Mouse (Mus musculus): ENCODE measurements around the gene Gli1.
A peak's percentile ranks its signal among the peaks of the same experiment; 100 is the strongest.

The Gli1 gene

DNA sequence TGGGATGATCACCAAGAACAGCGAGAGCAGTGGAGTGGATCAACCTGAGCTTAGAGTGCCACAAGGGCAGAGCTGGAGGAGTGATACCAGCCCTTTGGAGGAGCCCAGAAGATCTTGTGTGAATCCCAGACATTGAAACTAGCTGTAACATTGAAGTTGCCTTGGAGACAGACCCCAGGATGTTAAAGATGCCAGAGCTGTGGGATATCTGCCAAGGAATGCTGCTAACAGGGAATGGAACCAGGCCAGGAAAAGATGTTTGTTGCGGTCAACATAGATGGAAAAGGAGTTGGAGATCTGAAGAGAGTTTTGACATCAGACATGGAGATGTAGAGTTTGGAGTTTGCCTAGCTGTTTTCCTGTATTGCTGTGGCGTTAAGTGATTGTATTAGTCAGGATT, 4.4 kb upstream of the Gli1 start:
- no peak for DNase-seq (ENCODE audit: low spot score in 2 of 2)

DNA sequence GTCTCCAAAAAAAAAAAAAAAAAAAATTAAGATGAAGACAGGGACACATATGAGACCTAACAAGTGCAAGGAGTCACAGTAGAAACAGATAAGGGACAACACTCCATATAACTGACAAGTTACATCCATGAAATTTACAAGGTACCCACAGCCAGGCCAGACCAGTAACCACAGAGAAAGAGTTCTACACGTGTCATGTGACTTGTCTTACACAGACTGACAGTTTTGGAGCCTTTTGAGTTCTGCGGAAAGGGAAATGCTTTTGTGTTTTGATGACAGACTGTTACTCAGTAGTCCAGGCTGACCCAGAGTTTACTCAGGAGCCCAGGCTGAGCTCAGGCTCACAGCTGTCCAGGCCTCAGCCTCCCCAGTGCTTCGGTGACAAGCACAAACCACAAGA, 1.3 kb upstream of the Gli1 start:
- DNase-seq (ENCODE audit: low spot score in 2 of 2), result no peak

DNA sequence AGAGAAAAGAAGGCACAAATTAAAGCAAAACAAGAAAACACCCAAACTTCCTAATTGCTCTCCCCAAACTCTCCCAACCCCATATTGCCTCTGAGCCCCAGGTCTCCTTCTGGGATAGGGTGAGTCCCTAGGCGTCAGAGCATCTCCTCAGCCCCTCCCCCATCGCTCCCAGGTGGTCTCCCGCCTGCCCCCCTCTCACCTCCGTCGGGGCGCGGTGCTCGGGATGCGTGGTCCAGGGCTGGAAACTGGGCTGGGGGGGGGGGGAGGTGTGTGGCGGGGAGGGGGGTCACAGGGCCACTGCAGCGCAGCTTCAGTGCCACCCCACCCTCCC, 449 bp downstream of the Gli1 start:
- DNase-seq (ENCODE audit: low spot score in 2 of 2), result no peak

DNA sequence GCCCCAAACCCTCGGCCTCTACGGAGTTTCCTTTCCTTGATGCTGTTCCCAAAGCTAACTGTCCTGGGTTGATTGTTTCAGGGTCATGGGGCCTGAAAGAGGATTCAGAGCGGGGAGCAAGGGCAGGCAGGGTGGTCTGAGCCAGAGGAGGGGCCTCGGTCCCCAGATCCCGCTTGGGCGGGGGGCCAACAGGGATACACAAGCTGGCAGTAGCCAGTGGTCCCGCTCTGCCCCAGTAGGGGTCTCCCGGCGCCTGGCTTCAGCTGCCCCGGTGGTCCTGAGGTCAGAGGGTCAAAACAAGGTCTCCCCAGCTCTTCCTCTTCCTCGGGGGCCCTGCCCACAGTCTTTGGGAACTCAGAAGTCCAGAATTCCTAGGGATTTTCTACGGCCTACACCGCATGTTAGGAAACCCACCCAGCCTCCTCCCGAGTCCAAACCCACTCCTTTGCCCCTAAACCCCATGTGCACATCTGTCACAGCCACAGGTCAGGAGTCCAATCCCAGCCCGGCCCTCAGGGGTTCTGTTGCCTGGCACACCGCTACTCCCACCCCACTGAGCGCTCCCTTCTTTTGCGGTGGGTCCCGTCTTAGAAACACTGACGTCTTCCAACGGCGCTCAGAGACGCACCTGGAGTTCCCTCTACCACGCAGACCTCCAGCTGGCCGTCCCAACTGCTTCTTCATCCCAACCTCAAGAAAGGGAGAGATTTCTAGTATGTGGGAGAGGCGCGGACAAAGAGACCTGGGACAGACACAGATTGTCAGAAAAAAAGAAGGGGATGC, 1.0 kb downstream of the Gli1 start:
- no peak for DNase-seq (ENCODE audit: low spot score in 2 of 2)

DNA sequence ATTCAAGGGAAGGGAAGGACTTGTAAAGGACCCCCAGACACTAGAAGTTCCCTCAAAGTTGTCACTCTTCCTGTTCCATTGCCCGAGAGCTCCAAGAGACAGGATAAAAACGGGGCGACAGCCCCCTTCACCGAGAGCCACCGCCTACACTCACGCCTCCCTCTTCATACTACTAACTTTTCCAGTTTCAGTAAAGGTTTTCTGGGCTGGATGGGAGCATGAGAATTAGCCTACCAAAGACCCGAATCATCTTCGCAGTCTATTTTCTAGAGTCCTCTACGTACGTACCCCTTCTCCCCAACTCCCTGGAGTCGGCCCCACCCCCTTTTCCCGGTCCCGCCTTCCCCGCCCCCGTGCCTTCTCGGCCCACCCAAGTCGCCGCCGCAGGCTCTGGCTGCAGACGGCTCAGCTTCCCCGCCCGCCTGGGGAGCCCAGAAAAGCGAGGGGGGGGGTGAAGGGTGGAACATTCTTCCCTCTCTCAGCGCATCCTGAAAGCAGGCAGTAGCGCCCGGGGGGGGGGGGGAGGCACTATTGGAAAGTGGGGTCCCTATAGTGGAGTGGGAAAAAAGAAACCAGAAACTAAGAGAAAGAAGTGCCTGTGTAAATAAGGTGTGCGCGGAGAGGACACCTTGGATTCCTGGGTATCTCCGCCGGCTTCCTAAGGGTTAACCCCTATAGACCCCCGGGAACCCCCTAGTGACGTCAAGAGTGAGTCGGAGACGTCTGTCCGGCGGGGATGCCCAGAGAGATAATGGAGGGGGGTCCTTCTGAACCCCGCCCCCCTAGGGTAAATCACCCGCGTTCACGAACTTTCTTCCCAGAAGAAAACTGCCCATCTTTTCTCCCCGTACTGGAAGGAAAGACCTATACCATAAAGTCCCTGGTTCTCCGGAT, 1.8 kb downstream of the Gli1 start:
- peak; percentile 38 to 43 for DNase-seq (ENCODE audit: low spot score in 2 of 2)

DNA sequence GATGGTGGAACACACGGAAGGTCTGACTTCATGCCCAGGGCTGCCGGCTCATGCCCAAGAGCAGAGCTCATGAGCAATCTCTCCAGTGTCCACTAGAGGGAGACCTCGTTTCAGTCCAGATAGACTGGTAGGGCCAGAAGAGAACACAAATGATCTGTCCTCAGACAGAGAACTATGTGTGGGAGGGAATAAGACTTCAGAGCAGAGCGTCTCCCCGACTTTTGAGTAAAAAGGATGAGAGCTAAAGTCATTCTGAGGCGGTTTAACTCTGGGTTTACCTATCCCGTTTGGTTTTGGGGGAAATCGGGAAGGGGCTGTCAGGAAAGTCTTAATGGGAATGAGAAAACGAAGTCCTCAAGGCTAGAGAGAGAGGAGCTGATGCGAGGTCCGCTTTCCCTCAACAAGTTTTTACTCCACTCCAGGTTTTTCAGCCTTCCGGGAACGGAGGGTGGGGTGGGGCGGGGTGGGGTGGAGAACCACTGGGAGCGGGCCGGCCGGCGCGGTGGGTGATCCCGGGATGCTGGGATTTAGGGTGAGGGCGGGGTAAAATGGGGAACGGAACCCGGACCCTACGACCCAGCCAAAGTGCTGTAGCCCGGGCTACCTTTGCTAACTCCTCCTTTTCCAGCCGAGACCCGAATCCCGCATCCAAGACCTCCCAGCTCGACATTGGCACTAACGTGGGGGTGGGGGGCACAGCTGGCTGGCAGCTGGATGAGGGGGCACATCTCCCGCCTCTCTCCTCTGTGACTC, 2.7 kb downstream of the Gli1 start:
- peak; percentile 86 to 91 for DNase-seq (ENCODE audit: low spot score in 2 of 2)

DNA sequence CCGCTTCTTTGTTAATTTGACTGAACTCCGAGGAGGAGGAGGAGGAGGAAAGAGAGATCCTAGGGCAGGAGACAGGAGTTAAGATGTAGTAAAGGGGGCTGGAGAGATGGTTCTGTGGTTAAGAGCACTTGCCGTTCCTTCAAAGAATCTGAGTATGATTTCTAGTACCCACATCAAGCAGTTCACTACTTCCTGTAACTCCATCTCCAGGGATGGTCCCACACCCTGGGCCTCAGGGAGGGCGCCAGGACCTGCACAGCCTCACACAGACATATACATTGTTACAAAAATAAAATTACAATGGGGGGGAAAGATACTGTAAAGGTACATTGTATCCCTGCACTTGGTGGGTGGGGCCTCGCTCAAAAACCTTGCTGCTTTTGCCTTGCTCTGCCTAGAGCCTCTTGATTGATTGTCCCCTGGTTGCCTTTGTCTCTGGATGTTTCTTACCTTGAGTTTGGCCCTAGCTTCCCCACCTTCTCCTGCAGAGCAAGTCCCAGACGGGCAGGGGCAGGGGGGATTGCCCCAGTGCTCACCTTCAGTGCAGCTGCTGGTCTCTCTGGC, 4.2 kb downstream of the Gli1 start:
- DNase-seq (ENCODE audit: low spot score in 2 of 2), result no peak

DNA sequence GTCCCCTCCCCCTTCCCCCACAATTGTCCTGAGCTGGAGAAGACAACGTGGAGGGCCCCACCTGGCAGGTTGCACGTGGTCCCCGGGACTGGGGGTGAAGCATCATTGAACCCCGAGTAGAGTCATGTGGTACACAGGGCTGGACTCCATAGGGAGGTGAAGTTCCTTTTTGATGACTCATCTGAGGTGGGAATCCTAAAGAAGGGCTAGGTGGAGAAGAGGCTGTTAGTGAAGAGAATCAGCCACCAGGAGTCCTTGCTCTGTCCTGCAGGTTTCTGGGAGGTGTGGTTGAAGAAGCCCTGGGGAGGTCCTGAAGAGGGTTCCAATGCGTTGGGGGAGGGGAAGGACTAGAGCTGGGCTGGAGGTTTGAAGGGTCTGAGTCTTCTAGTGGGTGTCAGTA, 4.8 kb downstream of the Gli1 start:
- no peak for DNase-seq (ENCODE audit: low spot score in 2 of 2)

DNA sequence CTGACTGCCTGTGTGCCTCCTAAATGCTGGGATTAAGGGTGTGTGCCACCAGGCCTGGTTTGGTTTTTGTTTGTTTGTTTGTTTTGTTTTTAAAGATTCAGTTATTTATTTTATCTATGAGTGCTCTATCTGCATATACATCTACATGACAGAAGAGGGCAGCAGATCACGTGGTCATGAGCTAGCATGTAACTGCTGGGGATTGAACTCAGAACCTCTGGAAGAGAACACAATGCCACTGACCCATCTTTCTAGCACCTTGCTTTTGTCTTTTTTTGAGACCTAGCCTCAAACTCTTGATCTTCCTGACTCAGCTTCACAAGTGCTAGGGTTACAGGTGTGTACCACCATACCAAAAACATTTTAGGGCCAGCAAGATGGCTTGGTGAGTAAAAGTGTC, 6.5 kb downstream of the Gli1 start:
- DNase-seq (ENCODE audit: low spot score in 2 of 2), result no peak

DNA sequence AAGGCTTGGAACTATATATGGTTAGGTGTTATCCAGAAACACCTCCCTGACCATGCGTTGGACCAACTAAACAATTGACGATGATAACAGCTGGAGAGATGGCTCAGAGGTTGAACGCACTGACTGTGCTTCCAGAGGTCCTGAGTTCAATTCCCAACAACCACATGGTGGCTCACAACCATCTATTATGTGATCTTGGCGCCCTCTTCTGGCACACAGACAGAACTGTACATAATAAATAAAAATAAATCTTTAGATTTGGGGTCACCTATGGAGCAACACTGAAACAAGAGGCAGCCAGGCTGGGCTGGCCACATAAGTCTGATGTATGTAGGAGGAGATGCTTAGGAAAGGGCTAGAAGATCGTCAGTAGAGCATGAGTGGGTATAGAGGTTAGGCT, 8.6 kb downstream of the Gli1 start:
- no peak for DNase-seq (ENCODE audit: low spot score in 2 of 2)

DNA sequence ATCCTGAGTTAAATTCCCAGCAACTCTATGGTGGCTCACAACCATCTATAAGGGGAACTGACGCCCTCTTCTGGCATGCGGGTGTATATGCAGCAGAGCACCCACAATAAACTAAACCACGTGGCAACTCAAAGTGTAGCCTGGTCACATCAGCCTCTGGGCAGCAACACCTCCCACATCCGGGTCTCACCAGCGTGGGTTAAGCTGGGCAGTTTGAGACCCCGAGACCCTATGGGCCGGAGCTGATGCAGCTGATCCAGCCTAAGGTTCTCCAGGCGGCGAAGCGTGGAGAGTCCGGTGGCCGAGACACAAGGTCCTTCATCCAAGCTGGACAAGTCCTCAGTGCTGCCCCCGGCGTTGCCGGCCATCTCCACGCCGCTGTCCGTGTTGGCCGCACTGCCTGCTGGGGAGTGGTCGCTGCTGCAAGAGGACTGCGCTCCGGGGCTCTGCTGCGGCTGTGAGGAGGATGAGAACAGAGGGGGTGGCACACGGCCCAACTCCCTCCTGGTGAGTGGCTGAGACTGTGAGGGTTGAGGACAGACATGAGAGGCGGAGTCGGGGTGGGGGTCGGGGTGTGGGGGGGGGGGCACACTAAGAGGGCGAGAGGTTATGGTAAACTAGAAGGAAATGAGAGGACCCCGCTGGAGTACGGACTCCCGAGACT, 9.4 kb downstream of the Gli1 start:
- no peak for DNase-seq (ENCODE audit: low spot score in 2 of 2)

DNA sequence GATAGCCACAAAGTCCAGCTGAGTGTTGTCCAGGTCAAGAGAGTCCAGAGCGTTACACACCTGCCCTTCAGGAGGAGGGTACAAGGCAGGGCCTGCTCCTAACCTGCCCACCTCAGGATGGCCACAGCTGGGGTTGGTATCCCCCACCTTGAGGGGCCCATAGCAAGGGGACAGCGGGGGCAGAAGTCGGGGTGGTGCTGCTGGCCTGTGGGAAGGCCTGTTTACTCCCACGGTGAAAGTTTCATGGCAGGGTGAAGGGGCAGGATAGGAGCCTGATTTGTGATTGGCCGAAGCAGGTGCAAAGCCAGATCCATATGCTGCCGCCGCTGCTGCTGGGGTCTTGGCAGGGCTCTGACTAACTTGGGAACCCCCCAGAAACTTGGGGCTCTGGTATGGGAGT, 11.6 kb downstream of the Gli1 start:
- no peak for DNase-seq (ENCODE audit: low spot score in 2 of 2)

DNA sequence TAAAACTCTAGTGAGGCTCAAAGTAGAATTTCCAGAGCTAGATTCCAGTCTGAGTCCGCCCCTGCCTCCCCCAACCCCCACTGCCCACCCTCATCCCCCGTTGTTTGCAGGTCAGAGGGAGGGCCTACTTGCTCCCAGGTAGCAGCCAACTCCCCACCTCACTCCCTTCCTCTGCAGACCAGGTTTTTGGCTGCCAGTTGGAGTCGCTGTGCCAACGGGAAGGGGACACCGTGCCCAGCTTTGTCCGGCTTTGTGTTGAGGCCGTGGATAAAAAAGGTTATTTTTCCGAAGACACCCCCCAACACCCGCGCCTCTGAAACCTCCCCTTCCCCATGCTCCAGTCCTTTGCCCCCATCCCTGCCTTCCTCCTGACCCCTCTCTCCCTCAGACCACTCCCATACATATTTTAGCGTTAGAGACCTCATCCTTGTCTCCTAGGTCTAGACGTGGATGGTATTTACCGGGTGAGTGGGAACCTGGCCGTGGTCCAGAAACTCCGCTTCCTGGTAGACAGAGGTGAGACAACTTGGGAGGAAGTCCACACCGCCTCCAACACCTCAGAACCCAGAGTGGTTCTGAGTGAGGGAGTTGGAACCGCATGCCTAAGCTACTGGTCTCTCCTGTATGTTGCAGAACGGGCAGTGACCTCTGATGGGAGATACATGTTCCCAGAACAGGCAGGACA, 14.2 kb downstream of the Gli1 start:
- no peak for DNase-seq (ENCODE audit: low spot score in 2 of 2)

DNA sequence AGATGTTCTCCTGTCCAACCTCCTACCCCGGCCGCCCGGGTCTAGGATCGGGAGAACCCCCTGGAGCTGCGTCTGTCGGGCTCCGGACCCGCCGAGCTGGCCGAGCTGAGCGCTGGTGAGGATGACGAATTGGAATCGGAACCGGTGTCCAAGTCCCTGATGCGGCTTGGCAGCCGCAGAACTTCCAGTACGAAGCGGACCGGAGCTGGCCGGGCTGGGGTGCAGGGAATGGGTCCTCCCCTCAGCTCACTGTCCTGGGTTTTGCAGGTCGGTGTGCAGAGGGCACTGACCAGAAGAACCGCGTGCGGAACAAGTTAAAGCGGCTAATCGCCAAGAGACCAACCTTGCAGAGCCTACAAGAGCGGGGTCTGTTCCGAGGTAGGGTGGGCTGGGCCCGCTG, 14.9 kb downstream of the Gli1 start:
- peak in 1 of 2 experiments; percentile 28 for DNase-seq (ENCODE audit: low spot score in 2 of 2)

DNA sequence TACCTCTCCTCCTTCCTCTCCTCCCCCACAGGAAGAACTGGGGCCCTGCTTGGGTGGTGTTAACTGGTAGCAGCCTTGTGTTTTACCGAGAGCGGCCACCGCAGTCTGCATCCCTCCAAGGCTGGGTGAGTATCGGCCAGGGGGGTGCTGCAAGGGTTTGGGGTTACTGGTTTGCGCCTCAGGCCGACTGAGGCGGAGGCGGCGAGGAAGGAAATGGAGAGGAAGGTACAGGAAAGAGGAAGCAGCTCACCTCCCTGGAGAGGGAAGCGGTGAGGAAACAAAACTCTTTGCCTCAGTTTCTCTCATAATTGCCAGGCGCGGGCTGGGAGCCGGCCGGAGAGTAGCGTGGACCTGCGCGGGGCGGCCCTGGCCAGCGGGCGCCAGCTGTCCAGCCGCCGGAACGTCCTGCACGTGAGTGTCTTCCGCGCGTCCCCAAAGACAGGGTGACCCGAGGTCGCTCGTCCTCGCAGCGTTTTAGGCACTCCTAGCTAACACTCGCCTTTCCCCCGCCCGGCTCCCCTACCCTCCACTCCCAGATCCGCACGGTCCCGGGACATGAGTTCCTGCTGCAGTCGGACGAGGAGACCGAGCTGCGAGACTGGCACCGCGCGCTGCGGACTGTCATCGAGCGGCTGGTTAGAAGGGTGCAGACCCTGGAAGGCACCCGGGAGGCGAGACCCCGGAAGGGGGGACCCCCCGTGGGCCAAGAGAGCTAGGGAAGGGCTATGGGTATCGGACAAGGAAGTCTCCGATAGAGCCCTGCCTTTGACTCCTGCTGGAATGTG, 15.6 kb downstream of the Gli1 start:
- peak in 1 of 2 experiments; percentile 18 for DNase-seq (ENCODE audit: low spot score in 2 of 2)

DNA sequence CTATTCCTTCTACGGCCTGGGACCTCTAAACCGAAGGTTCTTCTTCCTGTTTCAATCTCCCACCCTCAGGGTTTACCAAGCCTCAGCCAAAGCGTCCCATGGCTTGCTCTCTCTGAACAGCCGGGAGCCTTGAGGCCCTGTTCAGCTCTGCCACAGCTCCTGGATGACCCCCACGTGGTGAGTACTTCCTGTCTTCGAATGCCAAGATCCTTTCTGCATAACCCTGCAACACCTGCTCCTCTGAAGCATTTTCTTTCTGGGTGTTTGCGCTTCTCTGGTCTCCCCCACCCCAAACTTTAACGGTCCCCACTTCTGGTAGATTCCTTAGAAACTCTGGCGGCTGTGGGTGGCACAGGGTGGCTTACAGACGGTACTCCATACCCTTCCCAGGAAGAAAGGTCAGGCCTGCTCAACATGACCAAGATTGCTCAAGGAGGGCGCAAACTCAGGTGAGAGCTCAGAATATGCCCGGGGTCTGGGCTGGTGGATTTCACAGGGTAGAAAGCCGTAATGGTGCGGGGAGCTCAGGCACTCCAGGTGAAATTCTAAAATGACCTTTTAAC, 16.2 kb downstream of the Gli1 start:
- DNase-seq (ENCODE audit: low spot score in 2 of 2), result no peak

DNA sequence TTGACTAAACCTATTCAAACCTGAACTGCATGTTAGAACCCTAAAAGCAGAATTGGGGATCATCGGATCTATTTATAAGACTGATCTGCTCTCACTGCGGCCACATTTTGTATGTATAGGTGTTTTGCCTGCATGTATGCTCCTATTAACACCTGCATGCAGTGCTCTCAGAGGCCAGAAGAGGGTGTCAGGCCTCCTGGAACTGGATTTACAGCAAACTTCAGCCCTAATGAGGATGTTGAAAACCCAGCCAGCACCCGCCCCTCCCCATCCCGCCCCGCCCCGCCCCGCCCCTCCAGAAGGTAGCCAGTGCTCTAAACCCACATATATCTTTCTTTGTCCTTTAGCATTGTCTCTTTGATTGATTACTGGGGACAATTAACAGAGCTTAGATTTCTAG, 17.3 kb downstream of the Gli1 start:
- peak in 1 of 2 experiments; percentile 25 for DNase-seq (ENCODE audit: low spot score in 2 of 2)

DNA sequence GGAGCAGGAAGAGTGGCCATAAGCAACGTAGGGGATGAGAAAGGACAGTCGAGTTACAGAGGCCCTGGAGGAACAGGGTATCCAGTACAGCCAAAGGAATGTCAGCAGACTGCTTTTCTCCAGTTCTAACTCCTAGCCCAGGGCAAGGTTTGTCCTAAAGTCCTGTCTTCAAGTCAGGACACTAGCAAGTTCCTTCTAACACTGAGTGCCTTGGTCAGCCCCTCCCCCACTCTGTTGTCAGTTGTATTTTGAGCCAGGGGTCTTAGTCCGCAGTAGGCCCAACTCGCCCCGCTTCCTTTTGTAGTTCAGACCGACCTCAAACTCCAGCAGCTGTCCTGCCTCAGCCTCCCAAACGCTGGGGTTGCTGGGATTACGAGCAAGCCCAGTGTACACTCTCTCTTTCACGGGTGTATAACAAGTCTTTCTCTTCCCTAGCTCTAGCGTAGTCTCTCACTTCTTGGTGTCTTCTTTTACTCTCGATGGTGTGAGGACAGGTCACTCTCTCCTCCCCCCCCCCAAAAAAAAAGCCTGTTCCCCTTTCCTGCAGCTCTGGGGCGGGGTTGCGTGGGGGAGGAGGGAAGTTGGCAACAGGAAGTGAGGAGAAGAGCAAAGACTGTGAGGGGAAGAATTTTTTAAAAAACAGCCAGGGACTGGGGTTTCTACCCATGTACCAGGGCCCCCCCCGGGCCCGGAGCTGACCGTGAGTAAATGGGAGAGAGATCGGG, 18.5 kb downstream of the Gli1 start:
- DNase-seq (ENCODE audit: low spot score in 2 of 2), result no peak

DNA sequence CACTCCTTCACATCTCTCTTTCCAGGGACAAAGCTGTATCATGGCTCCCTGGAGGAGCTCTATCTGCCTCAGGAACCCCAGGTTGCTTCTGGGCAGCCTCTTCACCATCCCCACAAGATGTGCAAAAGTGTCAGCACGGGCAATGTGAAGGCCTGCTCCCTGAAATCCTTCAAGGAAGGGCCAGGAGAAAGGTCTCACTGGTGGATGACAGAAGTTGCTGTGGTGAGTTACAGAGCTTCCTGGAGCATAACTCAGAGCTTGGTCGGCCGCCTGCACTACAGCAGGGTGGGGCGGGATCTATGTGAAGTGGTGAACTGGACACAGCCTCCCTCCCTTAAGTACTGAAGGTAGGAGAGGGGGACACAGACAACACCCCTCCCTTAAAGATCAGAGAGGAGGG, 19.1 kb downstream of the Gli1 start:
- no peak for DNase-seq (ENCODE audit: low spot score in 2 of 2)
